Mouse (Mus musculus): ENCODE measurements at regions not wholly inside any gene's neighbourhood (a gene's known extent, or its start where the extent isn't known, plus 50 kb on each side); places are given as distances from the start of the nearest gene placed in this dataset.

DNA sequence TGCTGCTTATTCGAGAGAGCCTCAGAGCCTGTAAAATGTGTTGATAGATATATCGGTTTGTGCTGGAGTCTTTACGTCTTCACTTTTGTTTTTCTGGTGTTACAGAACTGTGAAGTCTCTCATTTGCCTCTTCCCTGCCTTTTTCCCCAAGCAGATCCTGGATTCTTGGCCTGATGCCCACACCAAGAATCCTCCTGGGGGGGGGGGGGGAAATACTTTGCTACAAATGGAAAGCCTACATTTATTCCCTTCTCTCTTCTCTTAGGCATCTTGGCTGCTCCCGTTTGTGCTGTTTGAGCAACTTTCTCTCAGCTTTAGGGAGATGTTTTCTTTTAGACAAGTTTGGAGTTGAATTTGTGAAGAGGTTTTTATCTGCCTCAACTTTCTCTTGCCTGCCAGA, 570.8 kb downstream of the Epha4 start:
- Histone ChIP-seq H3K36me3 (ENCODE audit: control insufficient read depth, insufficient read depth) (no peaks in the 10 kb centered on the region), H3ac (ENCODE audit: control insufficient read depth, insufficient read length, low read depth) (no peak overlapping the region), H3K27me3 (ENCODE audit: control insufficient read depth, insufficient read depth, insufficient read length) (no peaks in the 10 kb centered on the region), H3K79me3 (ENCODE audit: low read depth) (no peaks in the 10 kb centered on the region), H3K79me2 (ENCODE audit: control insufficient read depth, insufficient read depth) (no peaks in the 10 kb centered on the region), H3K4me3 (ENCODE audit: insufficient read depth, poor library complexity, severe bottlenecking) (no peak overlapping the region)
- TF ChIP-seq MAX (IDR thresholded peaks at IDR 0.05) (no peak), CEBPB (IDR thresholded peaks at IDR 0.05; ENCODE audit: low read depth) (no peak), FOSL1 (IDR thresholded peaks at IDR 0.05; ENCODE audit: insufficient read depth, low read length, poor library complexity, severe bottlenecking) (no peak), CTCF (IDR thresholded peaks at IDR 0.05; ENCODE audit: control insufficient read depth, insufficient read depth, insufficient read length) (no peak), MYOD1 (IDR thresholded peaks at IDR 0.05; ENCODE audit: control insufficient read depth, insufficient read length, low read depth) (no peak), USF1 (IDR thresholded peaks at IDR 0.05; ENCODE audit: low read depth) (no peak), MYOG (IDR thresholded peaks at IDR 0.05; ENCODE audit: control insufficient read depth, extremely low read depth, insufficient read length) (no peak)

DNA sequence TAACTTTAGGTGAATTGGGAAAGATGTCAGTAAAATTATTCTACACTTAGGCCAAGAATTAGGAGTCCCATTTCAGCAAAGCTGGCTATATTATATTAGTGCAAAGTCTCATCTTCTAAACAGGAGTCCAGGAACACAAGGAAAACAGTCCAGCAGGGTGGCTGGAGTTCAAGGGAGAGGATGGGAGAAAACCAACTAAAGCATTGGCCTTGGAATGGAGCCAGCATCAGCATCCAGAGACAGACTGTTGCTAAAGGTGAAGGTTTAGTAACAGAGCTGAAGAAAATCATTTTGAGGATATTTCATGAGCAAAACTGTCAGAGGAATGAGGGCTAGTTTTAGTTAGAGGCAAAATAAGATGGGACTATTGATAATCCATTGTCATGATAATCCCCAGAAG, 559.9 kb downstream of the Epha4 start:
- Histone ChIP-seq H3K79me2 (ENCODE audit: control insufficient read depth, insufficient read depth) (no peaks in the 10 kb centered on the region), H3K4me3 (ENCODE audit: insufficient read depth, poor library complexity, severe bottlenecking) (no peak overlapping the region), H3K79me3 (ENCODE audit: low read depth) (no peaks in the 10 kb centered on the region), H3K36me3 (ENCODE audit: control insufficient read depth, insufficient read depth) (no peaks in the 10 kb centered on the region), H3K27me3 (ENCODE audit: control insufficient read depth, insufficient read depth, insufficient read length) (no peaks in the 10 kb centered on the region), H3ac (ENCODE audit: control insufficient read depth, insufficient read length, low read depth) (no peak overlapping the region)
- TF ChIP-seq MAX (IDR thresholded peaks at IDR 0.05) = no peak
- no peak for TF ChIP-seq CTCF (IDR thresholded peaks at IDR 0.05; ENCODE audit: control insufficient read depth, insufficient read depth, insufficient read length)
- no peak for TF ChIP-seq MYOD1 (IDR thresholded peaks at IDR 0.05; ENCODE audit: control insufficient read depth, insufficient read length, low read depth)
- no peak for TF ChIP-seq CEBPB (IDR thresholded peaks at IDR 0.05; ENCODE audit: low read depth)
- TF ChIP-seq USF1 (IDR thresholded peaks at IDR 0.05; ENCODE audit: low read depth) = no peak
- TF ChIP-seq MYOG (IDR thresholded peaks at IDR 0.05; ENCODE audit: control insufficient read depth, extremely low read depth, insufficient read length) = no peak
- no peak for TF ChIP-seq FOSL1 (IDR thresholded peaks at IDR 0.05; ENCODE audit: insufficient read depth, low read length, poor library complexity, severe bottlenecking)

DNA sequence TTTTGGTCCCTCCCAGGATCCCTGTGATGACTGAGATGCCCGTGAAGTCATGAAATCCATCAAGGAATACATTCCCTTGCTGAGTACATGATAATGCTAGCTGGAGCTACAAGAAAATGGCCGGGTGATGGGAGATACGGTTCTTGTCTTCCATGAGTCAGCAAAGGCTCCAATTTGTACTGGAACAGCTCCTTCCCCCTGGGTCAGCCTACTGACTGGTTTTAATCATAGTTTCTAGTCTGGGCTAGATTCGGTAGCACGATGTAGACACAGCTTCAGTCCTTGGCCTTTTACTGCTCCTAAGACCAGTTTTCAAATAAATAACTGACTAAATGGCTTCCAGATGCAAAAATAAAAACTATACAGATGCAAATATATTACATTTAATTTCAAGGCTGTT, 557.5 kb downstream of the Epha4 start:
- TF ChIP-seq MYOD1 (IDR thresholded peaks at IDR 0.05; ENCODE audit: control insufficient read depth, insufficient read length, low read depth) = no peak
- H3K27me3 ChIP-seq (ENCODE audit: control insufficient read depth, insufficient read depth, insufficient read length) = no peaks in the 10 kb centered on the region
- no peaks in the 10 kb centered on the region for H3K79me3 ChIP-seq (ENCODE audit: low read depth)
- no peaks in the 10 kb centered on the region for H3K36me3 ChIP-seq (ENCODE audit: control insufficient read depth, insufficient read depth)
- H3K4me3 ChIP-seq (ENCODE audit: insufficient read depth, poor library complexity, severe bottlenecking) = no peak overlapping the region
- no peak overlapping the region for H3ac ChIP-seq (ENCODE audit: control insufficient read depth, insufficient read length, low read depth)
- H3K79me2 ChIP-seq (ENCODE audit: control insufficient read depth, insufficient read depth) = no peaks in the 10 kb centered on the region

DNA sequence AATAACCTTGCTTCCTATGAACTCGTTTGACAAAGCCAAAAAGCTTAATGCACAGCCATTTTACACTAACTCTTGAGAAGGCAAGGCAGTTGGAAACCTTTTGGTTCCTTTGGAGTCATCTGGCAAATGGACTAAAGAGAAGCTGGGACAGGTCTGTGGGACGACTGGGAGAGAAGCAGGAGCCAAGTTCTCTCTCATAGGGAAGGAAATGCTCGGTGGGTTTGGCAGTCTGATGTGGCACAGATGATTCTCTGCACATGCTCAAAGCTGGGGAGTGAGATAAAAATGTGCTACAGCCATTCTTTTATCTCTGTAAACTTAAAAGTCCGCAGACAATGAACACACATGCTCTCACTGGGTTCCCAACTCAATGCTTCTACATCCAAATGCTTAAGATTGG, 556.2 kb downstream of the Epha4 start:
- no peaks in the 10 kb centered on the region for H3K79me3 ChIP-seq (ENCODE audit: low read depth)
- H3K79me2 ChIP-seq (ENCODE audit: control insufficient read depth, insufficient read depth) = no peaks in the 10 kb centered on the region
- H3K4me3 ChIP-seq (ENCODE audit: insufficient read depth, poor library complexity, severe bottlenecking) = no peak overlapping the region
- no peak for TF ChIP-seq MYOD1 (IDR thresholded peaks at IDR 0.05; ENCODE audit: control insufficient read depth, insufficient read length, low read depth)
- TF ChIP-seq CTCF (IDR thresholded peaks at IDR 0.05; ENCODE audit: control insufficient read depth, insufficient read depth, insufficient read length) = no peak
- no peak for TF ChIP-seq USF1 (IDR thresholded peaks at IDR 0.05; ENCODE audit: low read depth)
- no peak for TF ChIP-seq FOSL1 (IDR thresholded peaks at IDR 0.05; ENCODE audit: insufficient read depth, low read length, poor library complexity, severe bottlenecking)
- no peak for TF ChIP-seq MAX (IDR thresholded peaks at IDR 0.05)
- no peak for TF ChIP-seq MYOG (IDR thresholded peaks at IDR 0.05; ENCODE audit: control insufficient read depth, extremely low read depth, insufficient read length)
- no peak for TF ChIP-seq CEBPB (IDR thresholded peaks at IDR 0.05; ENCODE audit: low read depth)
- no peaks in the 10 kb centered on the region for H3K36me3 ChIP-seq (ENCODE audit: control insufficient read depth, insufficient read depth)
- H3K27me3 ChIP-seq (ENCODE audit: control insufficient read depth, insufficient read depth, insufficient read length) = no peaks in the 10 kb centered on the region
- no peak overlapping the region for H3ac ChIP-seq (ENCODE audit: control insufficient read depth, insufficient read length, low read depth)

DNA sequence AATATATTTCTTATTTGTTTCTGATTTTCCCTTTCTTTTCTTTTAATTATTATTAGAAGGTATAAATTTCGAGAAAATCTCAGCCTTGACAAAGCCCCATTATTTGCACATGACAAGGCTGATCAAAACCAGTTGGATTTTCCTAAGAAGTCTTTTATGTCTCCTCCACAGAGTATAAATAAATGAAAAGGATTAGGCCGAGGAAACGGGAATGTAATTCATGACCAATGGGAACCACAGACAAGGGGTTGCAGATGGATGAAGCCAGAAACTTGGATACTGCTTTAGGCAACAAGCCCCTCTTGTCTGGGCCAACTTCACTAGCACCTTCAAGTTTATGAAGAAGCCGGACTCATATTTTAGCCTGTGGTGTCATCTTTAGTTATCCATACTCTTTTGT, 542.4 kb downstream of the Epha4 start:
- no peak overlapping the region for H3ac ChIP-seq (ENCODE audit: control insufficient read depth, insufficient read length, low read depth)
- TF ChIP-seq FOSL1 (IDR thresholded peaks at IDR 0.05; ENCODE audit: insufficient read depth, low read length, poor library complexity, severe bottlenecking) (no peak), CTCF (IDR thresholded peaks at IDR 0.05; ENCODE audit: control insufficient read depth, insufficient read depth, insufficient read length) (no peak), CEBPB (IDR thresholded peaks at IDR 0.05; ENCODE audit: low read depth) (no peak), MYOD1 (IDR thresholded peaks at IDR 0.05; ENCODE audit: control insufficient read depth, insufficient read length, low read depth) (no peak), MYOG (IDR thresholded peaks at IDR 0.05; ENCODE audit: control insufficient read depth, extremely low read depth, insufficient read length) (no peak), MAX (IDR thresholded peaks at IDR 0.05) (no peak), USF1 (IDR thresholded peaks at IDR 0.05; ENCODE audit: low read depth) (no peak)
- H3K27me3 ChIP-seq (ENCODE audit: control insufficient read depth, insufficient read depth, insufficient read length) = no peaks in the 10 kb centered on the region
- H3K79me2 ChIP-seq (ENCODE audit: control insufficient read depth, insufficient read depth) = no peaks in the 10 kb centered on the region
- H3K36me3 ChIP-seq (ENCODE audit: control insufficient read depth, insufficient read depth) = no peaks in the 10 kb centered on the region
- no peaks in the 10 kb centered on the region for H3K79me3 ChIP-seq (ENCODE audit: low read depth)
- H3K4me3 ChIP-seq (ENCODE audit: insufficient read depth, poor library complexity, severe bottlenecking) = no peak overlapping the region

DNA sequence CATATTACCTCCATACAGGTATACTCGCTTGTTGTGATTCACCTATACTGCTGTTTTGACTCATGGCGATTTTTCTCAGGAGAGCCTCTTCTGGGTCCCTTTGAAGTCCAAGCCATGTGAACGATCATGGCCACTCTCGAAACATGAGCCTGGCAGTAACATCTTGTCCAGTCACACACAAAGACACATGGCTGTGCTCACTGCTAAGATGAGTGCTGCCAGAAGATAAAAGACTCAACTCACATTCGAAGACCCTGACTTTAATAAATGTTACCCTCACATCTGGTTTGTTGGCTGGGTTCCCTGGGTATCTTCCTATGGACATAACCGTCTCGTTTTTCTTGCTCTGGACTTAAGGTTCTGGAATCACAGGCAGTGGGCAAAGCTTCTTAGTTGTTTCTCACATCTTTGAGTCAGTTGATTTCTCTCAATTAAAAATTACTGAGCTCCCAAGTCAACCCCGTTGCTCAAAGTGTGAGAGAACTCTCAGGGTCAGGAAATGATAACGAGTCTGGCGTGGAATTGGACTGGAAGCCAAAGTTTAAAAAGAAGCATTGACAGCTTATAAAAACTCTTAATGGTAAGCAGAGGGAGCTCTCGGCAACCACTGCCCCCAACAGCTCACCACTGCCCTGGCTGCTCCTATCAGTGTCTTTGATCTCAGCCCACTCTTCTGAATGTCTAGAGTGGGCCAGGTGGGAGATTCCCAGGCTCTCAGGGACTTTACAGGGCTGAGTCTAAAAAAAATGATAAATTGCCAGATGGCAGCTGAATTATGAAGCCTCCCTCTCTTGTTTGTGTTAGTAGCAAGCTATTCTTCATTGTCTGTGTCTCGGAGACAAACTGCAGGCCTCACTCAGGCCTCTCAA, 539.6 kb downstream of the Epha4 start:
- no peaks in the 10 kb centered on the region for H3K79me3 ChIP-seq (ENCODE audit: low read depth)
- TF ChIP-seq FOSL1 (IDR thresholded peaks at IDR 0.05; ENCODE audit: insufficient read depth, low read length, poor library complexity, severe bottlenecking) = no peak
- no peak for TF ChIP-seq CTCF (IDR thresholded peaks at IDR 0.05; ENCODE audit: control insufficient read depth, insufficient read depth, insufficient read length)
- no peak for TF ChIP-seq MYOD1 (IDR thresholded peaks at IDR 0.05; ENCODE audit: control insufficient read depth, insufficient read length, low read depth)
- no peak for TF ChIP-seq CEBPB (IDR thresholded peaks at IDR 0.05; ENCODE audit: low read depth)
- TF ChIP-seq MAX (IDR thresholded peaks at IDR 0.05) = no peak
- TF ChIP-seq MYOG (IDR thresholded peaks at IDR 0.05; ENCODE audit: control insufficient read depth, extremely low read depth, insufficient read length) = no peak
- no peak for TF ChIP-seq USF1 (IDR thresholded peaks at IDR 0.05; ENCODE audit: low read depth)
- no peak overlapping the region for H3K4me3 ChIP-seq (ENCODE audit: insufficient read depth, poor library complexity, severe bottlenecking)
- H3ac ChIP-seq (ENCODE audit: control insufficient read depth, insufficient read length, low read depth) = no peak overlapping the region
- H3K79me2 ChIP-seq (ENCODE audit: control insufficient read depth, insufficient read depth) = no peaks in the 10 kb centered on the region
- H3K36me3 ChIP-seq (ENCODE audit: control insufficient read depth, insufficient read depth) = no peaks in the 10 kb centered on the region
- no peaks in the 10 kb centered on the region for H3K27me3 ChIP-seq (ENCODE audit: control insufficient read depth, insufficient read depth, insufficient read length)

Data from C2C12 (cell line).